Mouse (Mus musculus): Measurements from ENCODE around the gene Trappc5. TPM values are rescaled to one million over a fixed set of nuclear protein-coding genes. Genes with fewer than 3 reads are reported as not detected.

The Trappc5 gene
- polyA plus RNA-seq, 1 experiment from 2014 or later, result 23.9 TPM

- under 1% methylated on average over 23 of the region's 23 CpGs for WGBS
These were observed 4.1 kb upstream of the Trappc5 start, which contains the start of gene Fcor for GRCm38 (mm10) chr8:3671980-3672491. TSS of gene Fcor (minus strand) at chr8:3672362.

GRCm38 (mm10) chr8:3674671-3675070 lies 1.4 kb upstream of the Trappc5 start:
- H3K27ac ChIP-seq (ENCODE audit: low read depth, low read length), result no peak overlapping the region
- H3K4me1 ChIP-seq (replicated peaks; ENCODE audit: control insufficient read depth, insufficient read depth, low read length), result no peaks in the 10 kb centered on the region
- H3K36me3 ChIP-seq (ENCODE audit: control insufficient read depth, insufficient read depth), result peaks cover 13% of the 10 kb centered on the region
- H3K9ac ChIP-seq (ENCODE audit: low read depth, low read length), result no peak overlapping the region
- TF ChIP-seq CTCF (IDR thresholded peaks at IDR 0.05; ENCODE audit: low read depth), result no peak
- no peaks in the 10 kb centered on the region for H3K9me3 ChIP-seq (ENCODE audit: control insufficient read depth)
- H3K4me3 ChIP-seq (ENCODE audit: low read depth, low read length), result no peak overlapping the region
- 51% methylated on average over 3 of the region's 3 CpGs for WGBS
- H3K4me2 ChIP-seq (replicated peaks; ENCODE audit: low read depth), result no peak overlapping the region
- no peaks in the 10 kb centered on the region for H3K27me3 ChIP-seq (replicated peaks; ENCODE audit: control insufficient read depth, insufficient read depth, low read length)
- ATAC-seq, result no peak

More at GRCm38 (mm10) chr8:3671980-3672491, 4.1 kb upstream of the Trappc5 start, which contains the start of gene Fcor:
- Histone ChIP-seq H3K9ac (ENCODE audit: low read depth, low read length) (peak within 1 kb of the TSS; percentile 35), H3K27me3 (replicated peaks; ENCODE audit: control insufficient read depth, insufficient read depth, low read length) (no peaks in the 10 kb centered on the region), H3K4me2 (replicated peaks; ENCODE audit: low read depth) (peak within 1 kb of the TSS; percentile 76), H3K27ac (ENCODE audit: low read depth, low read length) (no peak within 1 kb of the TSS), H3K9me3 (ENCODE audit: control insufficient read depth) (no peaks in the 10 kb centered on the region), H3K36me3 (ENCODE audit: control insufficient read depth, insufficient read depth) (no peaks in the 10 kb centered on the region), H3K4me1 (replicated peaks; ENCODE audit: control insufficient read depth, insufficient read depth, low read length) (no peaks in the 10 kb centered on the region), H3K4me3 (ENCODE audit: low read depth, low read length) (peak within 1 kb of the TSS; percentile 48)
- peak; percentile 72 for ATAC-seq
- peak; percentile 94 for TF ChIP-seq CTCF (IDR thresholded peaks at IDR 0.05; ENCODE audit: low read depth)

GRCm38 (mm10) chr8:3676993-3677579 lies 987 bp downstream of the Trappc5 start:
- H3K4me2 ChIP-seq (replicated peaks; ENCODE audit: low read depth), result peak overlapping the region; percentile 82
- 2% methylated on average over 15 of the region's 15 CpGs for WGBS
- H3K27me3 ChIP-seq (replicated peaks; ENCODE audit: control insufficient read depth, insufficient read depth, low read length), result no peaks in the 10 kb centered on the region
- H3K4me1 ChIP-seq (replicated peaks; ENCODE audit: control insufficient read depth, insufficient read depth, low read length), result no peaks in the 10 kb centered on the region
- peak overlapping the region; percentile 91 for H3K4me3 ChIP-seq (ENCODE audit: low read depth, low read length)
- H3K27ac ChIP-seq (ENCODE audit: low read depth, low read length), result peak overlapping the region; percentile 89
- peak overlapping the region; percentile 95 for H3K9ac ChIP-seq (ENCODE audit: low read depth, low read length)
- peak; percentile 9; the same call in 1 of the 2 replicates for ATAC-seq
- H3K36me3 ChIP-seq (ENCODE audit: control insufficient read depth, insufficient read depth), result peaks cover 31% of the 10 kb centered on the region
- no peak for TF ChIP-seq CTCF (IDR thresholded peaks at IDR 0.05; ENCODE audit: low read depth)
- no peaks in the 10 kb centered on the region for H3K9me3 ChIP-seq (ENCODE audit: control insufficient read depth)

GRCm38 (mm10) chr8:3678831-3679230 lies 2.7 kb downstream of the Trappc5 start:
- WGBS, result 97% methylated on average over 23 of the region's 23 CpGs
- H3K4me2 ChIP-seq (replicated peaks; ENCODE audit: low read depth), result no peak overlapping the region
- H3K27me3 ChIP-seq (replicated peaks; ENCODE audit: control insufficient read depth, insufficient read depth, low read length), result no peaks in the 10 kb centered on the region
- H3K9me3 ChIP-seq (ENCODE audit: control insufficient read depth), result no peaks in the 10 kb centered on the region
- TF ChIP-seq CTCF (IDR thresholded peaks at IDR 0.05; ENCODE audit: low read depth), result no peak
- ATAC-seq, result no peak
- H3K4me3 ChIP-seq (ENCODE audit: low read depth, low read length), result no peak overlapping the region
- no peaks in the 10 kb centered on the region for H3K4me1 ChIP-seq (replicated peaks; ENCODE audit: control insufficient read depth, insufficient read depth, low read length)
- H3K27ac ChIP-seq (ENCODE audit: low read depth, low read length), result no peak overlapping the region
- H3K36me3 ChIP-seq (ENCODE audit: control insufficient read depth, insufficient read depth), result peaks cover 34% of the 10 kb centered on the region
- H3K9ac ChIP-seq (ENCODE audit: low read depth, low read length), result no peak overlapping the region

- no peak overlapping the region for H3K27ac ChIP-seq (ENCODE audit: low read depth, low read length)
- WGBS, result 97% methylated on average over 23 of the region's 23 CpGs
- no peak overlapping the region for H3K4me2 ChIP-seq (replicated peaks; ENCODE audit: low read depth)
- H3K36me3 ChIP-seq (ENCODE audit: control insufficient read depth, insufficient read depth), result peaks cover 34% of the 10 kb centered on the region
- H3K9me3 ChIP-seq (ENCODE audit: control insufficient read depth), result no peaks in the 10 kb centered on the region
- no peaks in the 10 kb centered on the region for H3K4me1 ChIP-seq (replicated peaks; ENCODE audit: control insufficient read depth, insufficient read depth, low read length)
- ATAC-seq, result no peak
- TF ChIP-seq CTCF (IDR thresholded peaks at IDR 0.05; ENCODE audit: low read depth), result no peak
- H3K9ac ChIP-seq (ENCODE audit: low read depth, low read length), result no peak overlapping the region
- no peaks in the 10 kb centered on the region for H3K27me3 ChIP-seq (replicated peaks; ENCODE audit: control insufficient read depth, insufficient read depth, low read length)
- no peak overlapping the region for H3K4me3 ChIP-seq (ENCODE audit: low read depth, low read length)
These were observed 3.1 kb downstream of the Trappc5 start for GRCm38 (mm10) chr8:3679236-3679635.

GRCm38 (mm10) chr8:3679656-3680055 lies 3.6 kb downstream of the Trappc5 start:
- no peaks in the 10 kb centered on the region for H3K4me1 ChIP-seq (replicated peaks; ENCODE audit: control insufficient read depth, insufficient read depth, low read length)
- H3K4me3 ChIP-seq (ENCODE audit: low read depth, low read length), result no peak overlapping the region
- TF ChIP-seq CTCF (IDR thresholded peaks at IDR 0.05; ENCODE audit: low read depth), result no peak
- H3K4me2 ChIP-seq (replicated peaks; ENCODE audit: low read depth), result no peak overlapping the region
- WGBS, result 74% methylated on average over 5 of the region's 5 CpGs
- no peaks in the 10 kb centered on the region for H3K27me3 ChIP-seq (replicated peaks; ENCODE audit: control insufficient read depth, insufficient read depth, low read length)
- H3K27ac ChIP-seq (ENCODE audit: low read depth, low read length), result no peak overlapping the region
- ATAC-seq, result no peak
- peaks cover 34% of the 10 kb centered on the region for H3K36me3 ChIP-seq (ENCODE audit: control insufficient read depth, insufficient read depth)
- H3K9me3 ChIP-seq (ENCODE audit: control insufficient read depth), result no peaks in the 10 kb centered on the region
- no peak overlapping the region for H3K9ac ChIP-seq (ENCODE audit: low read depth, low read length)

Data from intestine, postnatal 0 days (tissue).